Mouse (Mus musculus) kidney, adult 2 months (tissue): ENCODE results near the gene Gm3752. TPM values are rescaled to one million over a fixed set of nuclear protein-coding genes. Genes with fewer than 3 reads are reported as not detected.
"Not testable (repeated sequence)": the region's sequence is repeated elsewhere in the genome, so short reads cannot be mapped to it uniquely, and the experiment has no call there.

Experiments
- DNase-seq: peaks from one replicate; pipeline ENCODE4 v3.0.0; 2021
- H3K27ac ChIP-seq: fragments of 200-500 bp; 2 replicates; pipeline ENCODE4 v1.5.1; 2012; ENCODE audit warnings: low read depth, low read length, control low read depth, inconsistent platforms; ENCODE audit not compliant: insufficient read depth
- H3K27me3 ChIP-seq: fragments of 200-500 bp; replicated peaks from 2 replicates; pipeline ENCODE4 v1.6.1; 2012; ENCODE audit warnings: mild to moderate bottlenecking, moderate library complexity, low read length, inconsistent platforms; ENCODE audit not compliant: control insufficient read depth, insufficient read depth
- H3K36me3 ChIP-seq: fragments of 200-500 bp; 2 replicates; pipeline ENCODE4 v1.6.1; 2012; ENCODE audit warnings: mild to moderate bottlenecking, moderate library complexity, low read length, inconsistent platforms; ENCODE audit not compliant: control insufficient read depth, insufficient read depth
- H3K4me1 ChIP-seq: fragments of 200-500 bp; 2 replicates; pipeline ENCODE4 v1.6.1; 2011; ENCODE audit warnings: low read length; ENCODE audit not compliant: control insufficient read depth, insufficient read depth
- H3K4me3 ChIP-seq: fragments of 200-500 bp; 2 replicates; pipeline ENCODE4 v1.5.1; 2011; ENCODE audit warnings: mild to moderate bottlenecking, low read depth, low read length, control low read depth; ENCODE audit not compliant: insufficient read depth
- WGBS: fragments of 180-500 bp; shearing (Covaris S2); methylation state at CpG from one replicate; pipeline ENCODE4 v1.1.7; 2018; 5-methylcytosine and 5-hydroxymethylcytosine counted together
- polyA plus RNA-seq: library from polyadenylated mRNA; depleted of rRNA; stranded (reverse); fragments of >200 nt; gene quantifications from 2 replicates; pipeline ENCODE4 v1.2.3, GENCODE M21; 2012; rRNA removed

Gene Gm3752
- not detected in 2 replicates for polyA plus RNA-seq

DNA sequence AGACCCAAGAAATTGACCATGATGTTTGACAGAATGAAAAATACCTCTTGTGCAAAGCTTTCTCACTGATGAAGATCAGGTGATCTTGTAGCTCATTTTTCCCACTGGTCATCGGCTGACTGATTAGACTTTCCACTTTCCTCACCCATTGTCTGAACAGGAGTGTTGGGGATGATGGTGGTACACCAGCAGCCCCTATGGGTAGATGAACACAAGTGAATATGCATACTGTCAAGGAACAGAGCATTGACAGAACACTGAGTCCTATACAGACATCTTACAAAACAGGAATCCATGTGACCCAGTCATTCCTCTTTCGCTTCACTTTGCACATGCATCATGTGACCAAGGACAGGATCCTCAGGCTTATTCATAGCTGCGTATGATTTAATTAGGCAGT, at the start of gene Gm3752:
Gene Gm3752, minus strand, starts transcription at position 101 of the 400 bp plus-strand sequence.
- not testable (repeated sequence) for H3K27ac ChIP-seq, H3K4me1 ChIP-seq, H3K27me3 ChIP-seq, H3K4me3 ChIP-seq, DNase-seq, H3K36me3 ChIP-seq
- 85% methylated on average over 1 of the region's 3 CpGs for WGBS

GRCm38 (mm10) chr14:7488731-7489130, 5.2 kb upstream of the Gm3752 start:
- not testable (repeated sequence) for H3K27ac ChIP-seq, H3K4me3 ChIP-seq, H3K27me3 ChIP-seq, DNase-seq, H3K36me3 ChIP-seq, H3K4me1 ChIP-seq
- WGBS, result 2% methylated on average over 14 of the region's 18 CpGs

GRCm38 (mm10) chr14:7450817-7451216, 32.7 kb downstream of the Gm3752 start, which contains the start of gene Gm3755:
Gene Gm3755 (minus strand): TSS chr14:7450917.
- H3K4me3 ChIP-seq, H3K27me3 ChIP-seq, H3K36me3 ChIP-seq, DNase-seq, H3K4me1 ChIP-seq, H3K27ac ChIP-seq: not testable (repeated sequence)
- WGBS, result no CpG with 5 or more reads among the region's 2 CpGs

GRCm38 (mm10) chr14:7422496-7422895, 61.1 kb downstream of the Gm3752 start:
- H3K27me3 ChIP-seq, H3K4me1 ChIP-seq, H3K4me3 ChIP-seq, H3K36me3 ChIP-seq, H3K27ac ChIP-seq, DNase-seq: not testable (repeated sequence)
- WGBS, result 41% methylated on average over 2 of the region's 2 CpGs

Other genes starting within 250 kb of the Gm3752 start
- not detected in 2 replicates for gene Gm3727, start 219.0 kb downstream of the Gm3752 start, polyA plus RNA-seq
- not detected in 2 replicates for gene Gm3739, start 168.7 kb downstream of the Gm3752 start, polyA plus RNA-seq
- not detected in 2 replicates for gene Gm5797, start 151.4 kb downstream of the Gm3752 start, polyA plus RNA-seq
- not detected in 2 replicates for gene Gm8374, start 118.6 kb downstream of the Gm3752 start, polyA plus RNA-seq
- gene Gm3755, start 32.8 kb downstream of the Gm3752 start, polyA plus RNA-seq, result not detected in 2 replicates
- gene Gm3558, start 84.8 kb upstream of the Gm3752 start, polyA plus RNA-seq, result not detected in 2 replicates
- not detected in 2 replicates for gene Gm10338, start 111.8 kb upstream of the Gm3752 start, polyA plus RNA-seq
- gene Gm10128, start 160.2 kb upstream of the Gm3752 start, polyA plus RNA-seq, result not detected in 2 replicates